Mouse (Mus musculus) embryonic facial prominence, embryonic 10.5 days (tissue): Measurements from ENCODE around the gene Nsmce3. TPM values are rescaled to one million over a fixed set of nuclear protein-coding genes. Genes with fewer than 3 reads are reported as not detected.

Experiments used
- DNase-seq: peaks from one replicate; pipeline ENCODE4 v3.0.0-alpha.2; 2017; ENCODE audit warnings: low spot score
- H3K27ac ChIP-seq: fragments of 300-500 bp; sonication (generic); replicated peaks from 2 replicates; pipeline ENCODE4 v1.5.1; 2016; ENCODE audit warnings: mild to moderate bottlenecking
- H3K27me3 ChIP-seq: fragments of 300-500 bp; sonication (generic); replicated peaks from 2 replicates; pipeline ENCODE4 v1.6.1; 2016; ENCODE audit warnings: low read depth, mild to moderate bottlenecking; ENCODE audit not compliant: poor library complexity, severe bottlenecking
- H3K36me3 ChIP-seq: fragments of 300-500 bp; sonication (generic); replicated peaks from 2 replicates; pipeline ENCODE4 v1.6.1; 2016; ENCODE audit warnings: mild to moderate bottlenecking, moderate library complexity
- H3K4me1 ChIP-seq: fragments of 300-500 bp; sonication (generic); 2 replicates; pipeline ENCODE4 v1.6.1; 2016
- H3K4me3 ChIP-seq: fragments of 300-500 bp; sonication (generic); 2 replicates; pipeline ENCODE4 v1.5.1; 2016; ENCODE audit warnings: mild to moderate bottlenecking, moderate library complexity
- H3K9me3 ChIP-seq: fragments of 300-500 bp; sonication (generic); 2 replicates; pipeline ENCODE4 v1.6.1; 2016; ENCODE audit warnings: mild to moderate bottlenecking
- WGBS: fragments of 180-500 bp; shearing (Covaris S2); methylation state at CpG from one replicate; pipeline ENCODE4 v1.1.7; 2016; 5-methylcytosine and 5-hydroxymethylcytosine counted together
- polyA plus RNA-seq: library from polyadenylated mRNA; unstranded; fragments of >200 nt; fragmentation: Nextera tagmentation; extraction: Ambion mirVana; gene quantifications from 2 replicates; pipeline ENCODE4 v1.2.1, GENCODE M21; 2016

Gene Nsmce3
- polyA plus RNA-seq, 1 experiment from 2014 or later = 10.4 TPM

GRCm38 (mm10) chr7:64889919-64890318, 17.1 kb upstream of the Nsmce3 start:
- Histone ChIP-seq H3K4me3 (no peak overlapping the region), H3K27me3 (no peaks in the 10 kb centered on the region), H3K36me3 (no peaks in the 10 kb centered on the region), H3K9me3 (no peaks in the 10 kb centered on the region), H3K27ac (no peak overlapping the region), H3K4me1 (no peaks in the 10 kb centered on the region)
- no peak for DNase-seq
- 91% methylated on average over 9 of the region's 9 CpGs for WGBS

- no peak for DNase-seq
- Histone ChIP-seq H3K27ac (no peak overlapping the region), H3K4me3 (no peak overlapping the region), H3K36me3 (no peaks in the 10 kb centered on the region), H3K9me3 (no peaks in the 10 kb centered on the region), H3K4me1 (no peaks in the 10 kb centered on the region), H3K27me3 (no peaks in the 10 kb centered on the region)
- WGBS = 76% methylated on average over 11 of the region's 11 CpGs
Measured at GRCm38 (mm10) chr7:64884187-64884862, 11.5 kb upstream of the Nsmce3 start.

GRCm38 (mm10) chr7:64882243-64882642, 9.4 kb upstream of the Nsmce3 start:
- no peaks in the 10 kb centered on the region for H3K27me3 ChIP-seq
- no peaks in the 10 kb centered on the region for H3K4me1 ChIP-seq
- WGBS = 79% methylated on average over 6 of the region's 6 CpGs
- DNase-seq = no peak
- no peaks in the 10 kb centered on the region for H3K36me3 ChIP-seq
- H3K27ac ChIP-seq = no peak overlapping the region
- no peak overlapping the region for H3K4me3 ChIP-seq
- H3K9me3 ChIP-seq = no peaks in the 10 kb centered on the region

- 79% methylated on average over 7 of the region's 7 CpGs for WGBS
- no peaks in the 10 kb centered on the region for H3K36me3 ChIP-seq
Measured at GRCm38 (mm10) chr7:64881387-64881786, 8.6 kb upstream of the Nsmce3 start.

GRCm38 (mm10) chr7:64880415-64880814, 7.6 kb upstream of the Nsmce3 start:
- no peak overlapping the region for H3K27ac ChIP-seq
- no peaks in the 10 kb centered on the region for H3K9me3 ChIP-seq
- no peaks in the 10 kb centered on the region for H3K4me1 ChIP-seq
- no peaks in the 10 kb centered on the region for H3K36me3 ChIP-seq
- H3K4me3 ChIP-seq = no peak overlapping the region
- DNase-seq = no peak
- 78% methylated on average over 5 of the region's 5 CpGs for WGBS
- H3K27me3 ChIP-seq = no peaks in the 10 kb centered on the region

More at GRCm38 (mm10) chr7:64881387-64881786, 8.6 kb upstream of the Nsmce3 start:
- DNase-seq = no peak
- Histone ChIP-seq H3K9me3 (no peaks in the 10 kb centered on the region), H3K4me1 (no peaks in the 10 kb centered on the region), H3K27ac (no peak overlapping the region), H3K4me3 (no peak overlapping the region), H3K27me3 (no peaks in the 10 kb centered on the region)

GRCm38 (mm10) chr7:64874941-64875340, 2.1 kb upstream of the Nsmce3 start:
- DNase-seq = no peak
- no peaks in the 10 kb centered on the region for H3K9me3 ChIP-seq
- H3K4me1 ChIP-seq = peaks cover 17% of the 10 kb centered on the region
- H3K4me3 ChIP-seq = no peak overlapping the region
- 90% methylated on average over 4 of the region's 4 CpGs for WGBS
- no peaks in the 10 kb centered on the region for H3K27me3 ChIP-seq
- peaks cover 11% of the 10 kb centered on the region for H3K36me3 ChIP-seq
- H3K27ac ChIP-seq = no peak overlapping the region

GRCm38 (mm10) chr7:64873266-64873665, 469 bp upstream of the Nsmce3 start:
- Histone ChIP-seq H3K36me3 (peaks cover 19% of the 10 kb centered on the region), H3K9me3 (no peaks in the 10 kb centered on the region), H3K4me3 (peak overlapping the region; percentile 93), H3K27me3 (no peaks in the 10 kb centered on the region), H3K4me1 (peaks cover 18% of the 10 kb centered on the region), H3K27ac (peak overlapping the region; percentile 97)
- 39% methylated on average over 11 of the region's 11 CpGs for WGBS
- DNase-seq = peak; percentile 18

- H3K36me3 ChIP-seq = peaks cover 19% of the 10 kb centered on the region
- no peaks in the 10 kb centered on the region for H3K9me3 ChIP-seq
- H3K4me3 ChIP-seq = peak overlapping the region; percentile 93
- H3K27me3 ChIP-seq = no peaks in the 10 kb centered on the region
- peaks cover 18% of the 10 kb centered on the region for H3K4me1 ChIP-seq
- DNase-seq = peak; percentile 26
- H3K27ac ChIP-seq = peak overlapping the region; percentile 97
- WGBS = 2% methylated on average over 33 of the region's 33 CpGs
Measured at GRCm38 (mm10) chr7:64871987-64872742, 632 bp downstream of the Nsmce3 start.

GRCm38 (mm10) chr7:64869549-64870065, 3.2 kb downstream of the Nsmce3 start:
- Histone ChIP-seq H3K9me3 (no peaks in the 10 kb centered on the region), H3K4me3 (no peak overlapping the region), H3K4me1 (peaks cover 18% of the 10 kb centered on the region), H3K27ac (no peak overlapping the region), H3K27me3 (no peaks in the 10 kb centered on the region), H3K36me3 (peaks cover 19% of the 10 kb centered on the region)
- 95% methylated on average over 6 of the region's 6 CpGs for WGBS
- no peak for DNase-seq

GRCm38 (mm10) chr7:64863538-64863937, 9.3 kb downstream of the Nsmce3 start:
- Histone ChIP-seq H3K9me3 (no peaks in the 10 kb centered on the region), H3K4me1 (no peaks in the 10 kb centered on the region), H3K27ac (no peak overlapping the region), H3K27me3 (no peaks in the 10 kb centered on the region), H3K4me3 (no peak overlapping the region), H3K36me3 (no peaks in the 10 kb centered on the region)
- 85% methylated on average over 3 of the region's 3 CpGs for WGBS
- DNase-seq = no peak

GRCm38 (mm10) chr7:64862978-64863377, 9.8 kb downstream of the Nsmce3 start:
- no peaks in the 10 kb centered on the region for H3K4me1 ChIP-seq
- H3K9me3 ChIP-seq = no peaks in the 10 kb centered on the region
- no peaks in the 10 kb centered on the region for H3K27me3 ChIP-seq
- H3K36me3 ChIP-seq = no peaks in the 10 kb centered on the region
- no peak for DNase-seq
- H3K27ac ChIP-seq = no peak overlapping the region
- 84% methylated on average over 3 of the region's 3 CpGs for WGBS
- no peak overlapping the region for H3K4me3 ChIP-seq

GRCm38 (mm10) chr7:64856526-64857082, 16.2 kb downstream of the Nsmce3 start:
- 77% methylated on average over 12 of the region's 12 CpGs for WGBS
- no peak overlapping the region for H3K27ac ChIP-seq
- H3K4me1 ChIP-seq = 0 out of 2 replicates have a peak, but pooled peaks cover 5% of the 10 kb centered on the region
- no peaks in the 10 kb centered on the region for H3K9me3 ChIP-seq
- no peaks in the 10 kb centered on the region for H3K36me3 ChIP-seq
- H3K4me3 ChIP-seq = no peak overlapping the region
- H3K27me3 ChIP-seq = no peaks in the 10 kb centered on the region
- DNase-seq = no peak
